Mouse (Mus musculus): ENCODE measurements around the gene Rnf113a2. TPM values are rescaled to one million over a fixed set of nuclear protein-coding genes. Genes with fewer than 3 reads are reported as not detected.

The Rnf113a2 gene
- 31.4 and 37.9 TPM in 2 replicates for polyA plus RNA-seq (2012)

GRCm38 (mm10) chr12:84416834-84417604, at the start of gene Rnf113a2:
Rnf113a2 (plus strand) TSS chr12:84417196.

DNA sequence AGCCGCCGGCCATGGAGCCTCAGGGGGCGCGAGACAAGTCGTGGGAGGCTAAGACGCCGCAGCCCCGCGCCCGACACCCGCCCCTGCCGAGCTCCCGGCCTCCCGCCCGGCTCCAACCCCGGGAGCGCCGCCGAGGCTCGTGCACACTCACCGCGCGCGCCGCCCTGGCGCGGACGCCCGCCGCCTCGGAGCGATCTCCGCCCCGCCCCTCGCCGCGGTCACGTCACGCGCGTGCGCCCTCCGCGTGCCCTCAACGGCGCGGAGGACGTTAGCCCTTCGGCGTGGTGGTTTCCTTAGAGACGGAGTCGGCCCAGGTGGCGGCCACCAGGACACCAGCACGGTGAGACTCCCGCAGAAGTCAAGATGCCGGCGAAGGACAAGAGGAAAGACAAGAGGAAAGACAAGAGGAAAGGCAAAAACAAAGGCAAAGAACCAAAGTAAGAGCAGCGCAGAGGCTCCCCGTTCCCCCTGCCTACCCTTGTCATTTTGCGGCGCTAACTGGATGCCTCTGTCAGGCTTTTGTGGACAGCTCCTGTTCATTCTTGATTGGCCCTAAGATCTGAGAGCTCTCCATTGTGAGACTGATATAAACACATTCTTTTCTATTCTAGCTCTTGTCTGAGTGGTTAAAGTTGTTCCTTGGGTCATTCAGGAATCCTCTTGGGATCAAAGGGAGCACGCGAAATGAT, 8.0 kb upstream of the Rnf113a2 start, which contains the start of the genes Entpd5 and Bbof1:
Gene Entpd5 (minus strand): TSS at position 211 of the 689 bp plus-strand sequence.
Gene Bbof1 (plus strand): TSS at position 253 of the 689 bp plus-strand sequence.

GRCm38 (mm10) chr12:84450718-84451646, 34.0 kb downstream of the Rnf113a2 start, which contains the start of the genes Aldh6a1 and Lin52:
Aldh6a1 (minus strand) TSS chr12:84451004.
Lin52 (plus strand) TSS chr12:84451422.

Other genes starting within 250 kb of the Rnf113a2 start
- gene Elmsan1, start 198.3 kb upstream of the Rnf113a2 start, polyA plus RNA-seq (2012): 73.5 and 102 TPM in 2 replicates
- gene Ptgr2, start 132.0 kb upstream of the Rnf113a2 start, polyA plus RNA-seq (2012): 2.2 and 4.7 TPM in 2 replicates
- 1.6 and 3.0 TPM in 2 replicates for gene Zfp410, start 100.3 kb upstream of the Rnf113a2 start, polyA plus RNA-seq (2012)
- 9.3 and 10.3 TPM in 2 replicates for gene Coq6, start 55.5 kb upstream of the Rnf113a2 start, polyA plus RNA-seq (2012)
- gene Fam161b, start 55.4 kb upstream of the Rnf113a2 start, polyA plus RNA-seq (2012): 0.27 and 0.35 TPM in 2 replicates
- gene Entpd5, start 8.2 kb upstream of the Rnf113a2 start, polyA plus RNA-seq (2012): 3.1 and 3.5 TPM in 2 replicates
- 1.1 and 1.7 TPM in 2 replicates for gene Bbof1, start 8.1 kb upstream of the Rnf113a2 start, polyA plus RNA-seq (2012)
- 1.2 and 1.5 TPM in 2 replicates for gene Aldh6a1, start 33.8 kb downstream of the Rnf113a2 start, polyA plus RNA-seq (2012)
- 0.70 and 0.90 TPM in 2 replicates for gene Lin52, start 34.2 kb downstream of the Rnf113a2 start, polyA plus RNA-seq (2012)
- not detected in 2 replicates for gene Vsx2, start 152.6 kb downstream of the Rnf113a2 start, polyA plus RNA-seq (2012)
- 3.3 and 4.1 TPM in 2 replicates for gene Abcd4, start 200.2 kb downstream of the Rnf113a2 start, polyA plus RNA-seq (2012)
- not detected in 2 replicates for gene Vrtn, start 223.8 kb downstream of the Rnf113a2 start, polyA plus RNA-seq (2012)